Mouse (Mus musculus) kidney, adult 10 weeks (tissue): ENCODE data around the gene Nos3. TPM values are rescaled to one million over a fixed set of nuclear protein-coding genes. Genes with fewer than 3 reads are reported as not detected.

Source experiments
- polyA plus RNA-seq: library from polyadenylated mRNA; stranded (reverse); fragments of 350-450 nt; fragmentation: Illumina TruSeq; extraction: RNeasy Lipid Tissue Mini Kit (QIAGEN cat#74804); gene quantifications from one replicate; pipeline ENCODE4 v1.2.3, GENCODE M21; 2014; ENCODE audit warnings: low read depth, low replicate concordance

Nos3 gene
- polyA plus RNA-seq: 0.20 TPM

GRCm38 (mm10) chr5:24364508-24364907 is at the start of gene Nos3:
Gene Nos3, plus strand, starts transcription at chr5:24364810.

GRCm38 (mm10) chr5:24351278-24351677 is 13.3 kb upstream of the Nos3 start, which contains the start of gene Kcnh2:
Gene Kcnh2, minus strand, starts transcription at chr5:24351604.

GRCm38 (mm10) chr5:24391864-24392263 is 27.3 kb downstream of the Nos3 start, which contains the start of gene Atg9b:
Gene Atg9b, minus strand, starts transcription at chr5:24392143.

GRCm38 (mm10) chr5:24393392-24393997 is 28.9 kb downstream of the Nos3 start, which contains the start of gene Abcb8:
Gene Abcb8, plus strand, starts transcription at chr5:24393663.

GRCm38 (mm10) chr5:24413042-24413693 is 48.6 kb downstream of the Nos3 start, which contains the start of gene Asic3:
Gene Asic3, plus strand, starts transcription at chr5:24413392.

GRCm38 (mm10) chr5:24423129-24424003 is 58.8 kb downstream of the Nos3 start, which contains the start of the genes Cdk5 and Slc4a2:
Gene Cdk5, minus strand, starts transcription at chr5:24423530.
Gene Slc4a2, plus strand, starts transcription at chr5:24423837.

Other genes starting within 250 kb of the Nos3 start
- gene Nupl2, start 199.8 kb upstream of the Nos3 start, polyA plus RNA-seq: 3.9 TPM
- gene Kcnh2, start 13.2 kb upstream of the Nos3 start, polyA plus RNA-seq: not detected
- gene Atg9b, start 27.3 kb downstream of the Nos3 start, polyA plus RNA-seq: not detected
- gene Abcb8, start 28.9 kb downstream of the Nos3 start, polyA plus RNA-seq: 2.7 TPM
- gene Asic3, start 48.6 kb downstream of the Nos3 start, polyA plus RNA-seq: not detected
- 13.7 TPM for gene Cdk5, start 58.7 kb downstream of the Nos3 start, polyA plus RNA-seq
- 4.1 TPM for gene Slc4a2, start 59.0 kb downstream of the Nos3 start, polyA plus RNA-seq
- gene Fastk, start 80.5 kb downstream of the Nos3 start, polyA plus RNA-seq: 3.7 TPM
- gene Tmub1, start 83.0 kb downstream of the Nos3 start, polyA plus RNA-seq: 0.93 TPM
- gene Agap3, start 87.4 kb downstream of the Nos3 start, polyA plus RNA-seq: 1.3 TPM
- not detected for gene Gbx1, start 162.4 kb downstream of the Nos3 start, polyA plus RNA-seq
- not detected for gene Asb10, start 176.2 kb downstream of the Nos3 start, polyA plus RNA-seq
- gene 4931409K22Rik, start 192.0 kb downstream of the Nos3 start, polyA plus RNA-seq: not detected
- 11.4 TPM for gene Abcf2, start 212.7 kb downstream of the Nos3 start, polyA plus RNA-seq
- gene Chpf2, start 221.9 kb downstream of the Nos3 start, polyA plus RNA-seq: 0.73 TPM